Mouse (Mus musculus) adrenal gland (tissue): Measurements from ENCODE around the gene Rnf10.

Experiments
- intact Hi-C: fragments of 180-260 bp; cut with DNase I; formaldehyde crosslinking; loops from one replicate; pipeline ENCODE4 v1.15.1; 2025

Rnf10 gene

GRCm38 (mm10) chr5:115278785-115279184 lies 6.1 kb upstream of the Rnf10 start:
- intact Hi-C loops, result no loop called here

DNA sequence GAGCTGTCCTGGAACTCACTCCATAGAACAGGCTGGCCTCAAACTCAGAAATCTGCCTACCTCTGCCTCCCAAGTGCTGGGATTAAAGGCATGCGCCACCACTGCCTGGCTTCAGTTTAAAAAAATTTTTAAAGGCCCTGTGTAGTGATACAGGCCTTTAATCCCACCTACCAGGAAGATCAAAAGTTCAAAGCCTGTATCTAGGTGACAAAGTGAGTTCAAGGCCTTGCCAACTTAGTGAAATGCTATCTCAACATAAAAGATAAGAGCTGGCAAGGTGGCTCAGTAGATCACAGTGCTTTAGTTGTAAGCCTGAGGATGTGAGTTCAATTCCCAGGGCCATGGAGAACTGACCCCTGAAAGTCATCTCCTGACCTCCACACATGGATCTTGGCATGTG lies 5.4 kb upstream of the Rnf10 start:
- intact Hi-C loops, result no loop called here

DNA sequence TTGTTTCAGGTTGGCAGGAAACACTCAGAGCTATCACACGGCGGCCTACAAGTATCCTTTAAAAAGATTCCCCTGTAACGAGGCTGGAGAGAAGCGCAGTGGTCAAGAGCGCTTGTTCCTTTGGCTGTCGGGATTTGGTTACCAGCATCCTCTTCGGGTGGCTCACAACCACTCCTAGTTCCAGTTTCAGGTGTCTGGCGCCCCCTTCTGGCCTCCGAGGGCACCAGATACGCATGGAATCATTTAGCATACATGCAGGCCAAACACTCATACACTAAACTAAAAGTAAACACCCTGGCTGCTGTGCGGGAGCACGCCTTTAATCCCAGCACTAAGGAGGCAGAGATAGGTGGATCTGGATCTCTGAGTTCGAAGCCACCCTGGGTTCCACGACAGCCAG lies 3.3 kb upstream of the Rnf10 start:
- intact Hi-C loops, result no loop called here

DNA sequence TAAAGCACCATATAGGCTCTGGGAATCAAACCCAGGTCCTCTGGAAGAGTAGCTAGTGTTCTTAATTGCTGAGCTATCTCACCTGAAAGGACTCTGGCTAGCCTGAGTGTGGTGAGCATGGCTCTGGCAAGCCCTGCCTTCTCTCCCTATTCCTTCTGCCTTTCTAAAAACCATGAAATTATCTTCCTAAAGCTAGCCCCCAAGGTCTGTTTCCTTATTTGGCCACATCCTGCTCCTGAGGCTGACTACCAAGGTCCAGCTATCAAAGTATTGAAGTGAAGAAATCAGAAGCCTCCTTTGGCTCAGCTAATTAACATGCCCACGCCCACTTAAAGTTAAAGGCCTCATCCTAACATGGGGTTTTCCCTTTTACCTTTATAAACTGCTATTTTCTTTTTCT lies 2.1 kb upstream of the Rnf10 start:
- intact Hi-C loops, result loop anchor here (5.0 kb wide), 1 partner anchor 37 kb away; the partner anchor contains the start of gene Pop5

DNA sequence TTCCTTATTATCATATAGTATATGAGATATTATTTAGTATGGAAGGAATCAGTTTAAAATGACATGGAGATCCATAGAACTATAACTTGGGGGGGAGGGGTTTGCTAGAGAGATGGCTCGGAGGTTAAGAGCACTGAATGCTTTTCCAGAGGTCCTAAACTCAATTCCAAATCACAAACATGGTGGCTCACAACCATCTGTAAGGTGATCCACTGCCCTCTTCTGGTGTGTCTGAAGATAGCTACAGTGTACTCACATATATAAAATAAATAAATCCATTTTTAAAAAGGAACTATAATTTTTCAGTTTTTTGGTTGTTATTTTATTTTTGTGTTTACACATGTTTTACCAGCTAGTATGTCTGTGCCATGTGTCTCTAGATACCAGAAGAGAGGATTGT lies 1.7 kb upstream of the Rnf10 start:
- intact Hi-C loops, result loop anchor here (5.0 kb wide), 1 partner anchor 37 kb away; the partner anchor contains the start of gene Pop5

- intact Hi-C loops, result loop anchor here (5.0 kb wide), 1 partner anchor 36 kb away; the partner anchor contains the start of gene Pop5
These were observed 944 bp upstream of the Rnf10 start for GRCm38 (mm10) chr5:115273549-115274135.

GRCm38 (mm10) chr5:115271931-115272811 lies 527 bp downstream of the Rnf10 start:
- intact Hi-C loops, result loop anchor here (5.0 kb wide), 1 partner anchor 35 kb away; the partner anchor contains the start of gene Pop5

GRCm38 (mm10) chr5:115269969-115270368 lies 2.7 kb downstream of the Rnf10 start:
- intact Hi-C loops, result loop anchor here (5.0 kb wide), 1 partner anchor 33 kb away; the partner anchor contains the start of gene Pop5

DNA sequence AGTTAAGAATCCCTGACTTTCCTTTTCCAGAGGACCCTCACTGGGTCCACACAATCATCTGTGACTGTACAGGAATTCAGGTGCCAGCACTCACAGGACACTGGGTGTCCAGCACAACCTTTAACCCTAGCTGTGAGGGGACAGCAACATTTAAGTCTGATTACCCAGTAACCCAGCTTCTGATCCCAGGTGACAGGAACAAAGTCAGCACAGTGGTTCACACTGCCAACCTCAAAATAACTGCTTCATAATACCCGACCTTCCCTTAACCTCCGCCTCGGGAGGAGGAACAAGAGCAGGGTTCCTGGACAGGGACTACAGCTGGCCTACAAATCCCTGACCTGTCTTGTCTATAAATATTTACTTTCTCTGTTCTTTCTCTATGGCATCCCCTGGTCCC lies 4.4 kb downstream of the Rnf10 start:
- intact Hi-C loops, result no loop called here

DNA sequence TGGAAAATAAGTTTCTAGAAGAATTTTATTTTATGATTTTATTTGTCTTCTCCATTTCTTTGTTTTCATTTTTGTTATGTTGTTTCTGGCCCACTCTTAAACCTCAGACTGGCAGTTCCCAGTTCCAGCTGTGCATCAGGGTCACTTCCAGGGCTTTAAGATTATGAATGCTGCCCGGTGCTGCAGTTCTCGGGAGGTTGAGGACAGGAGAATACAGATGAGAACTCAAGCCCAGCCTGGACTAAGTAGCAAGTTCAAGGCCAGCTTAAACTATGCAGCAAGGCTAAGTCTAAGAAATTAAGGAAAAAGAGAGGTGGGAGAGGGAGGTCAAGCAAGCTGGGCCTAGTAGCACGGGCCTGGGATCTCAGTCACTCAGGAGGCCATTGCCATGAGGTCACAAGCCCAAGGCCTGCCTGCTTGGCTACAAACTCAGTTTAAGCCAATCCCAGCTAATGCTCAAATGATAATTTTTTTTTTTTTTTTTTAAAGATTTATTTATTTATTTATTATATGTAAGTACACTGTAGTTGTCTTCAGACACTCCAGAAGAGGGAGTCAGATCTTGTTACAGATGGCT lies 5.1 kb downstream of the Rnf10 start:
- intact Hi-C loops, result no loop called here

DNA sequence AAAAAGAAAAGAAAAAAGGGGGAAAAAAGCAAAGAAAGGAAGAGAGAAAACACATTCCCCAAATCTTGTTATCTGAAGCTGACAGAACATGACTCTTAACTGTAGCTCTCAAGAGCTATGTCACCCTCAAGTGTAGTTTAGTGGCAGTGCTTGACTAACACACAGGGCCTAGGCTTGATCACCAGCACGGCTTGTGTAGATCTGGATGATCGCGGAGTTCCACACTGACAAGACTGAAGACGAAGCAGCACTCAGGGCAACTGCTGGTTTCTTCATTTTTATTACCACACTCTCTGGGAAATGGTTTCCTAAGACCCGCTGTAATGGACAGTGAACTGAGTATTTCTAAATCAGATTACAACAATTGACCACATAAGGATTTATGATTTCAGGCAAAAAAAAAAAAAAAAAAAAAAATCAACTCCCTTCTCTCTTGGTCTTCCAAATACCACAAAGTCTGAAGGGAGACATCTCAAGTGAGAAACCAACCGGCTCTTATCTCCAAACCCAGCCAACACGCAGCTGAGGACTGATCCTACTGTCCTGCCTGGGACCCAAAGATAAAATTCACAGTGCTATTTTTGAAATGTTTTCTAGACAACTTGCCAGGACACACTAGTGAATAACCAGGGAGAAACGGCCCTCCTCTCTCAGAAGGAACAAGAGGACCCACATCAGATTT lies 5.8 kb downstream of the Rnf10 start:
- intact Hi-C loops, result no loop called here

GRCm38 (mm10) chr5:115266340-115266739 lies 6.4 kb downstream of the Rnf10 start:
- intact Hi-C loops, result no loop called here

- intact Hi-C loops, result no loop called here
These were observed 10.0 kb downstream of the Rnf10 start for GRCm38 (mm10) chr5:115262502-115263291.

GRCm38 (mm10) chr5:115261880-115262279 lies 10.8 kb downstream of the Rnf10 start:
- intact Hi-C loops, result no loop called here

DNA sequence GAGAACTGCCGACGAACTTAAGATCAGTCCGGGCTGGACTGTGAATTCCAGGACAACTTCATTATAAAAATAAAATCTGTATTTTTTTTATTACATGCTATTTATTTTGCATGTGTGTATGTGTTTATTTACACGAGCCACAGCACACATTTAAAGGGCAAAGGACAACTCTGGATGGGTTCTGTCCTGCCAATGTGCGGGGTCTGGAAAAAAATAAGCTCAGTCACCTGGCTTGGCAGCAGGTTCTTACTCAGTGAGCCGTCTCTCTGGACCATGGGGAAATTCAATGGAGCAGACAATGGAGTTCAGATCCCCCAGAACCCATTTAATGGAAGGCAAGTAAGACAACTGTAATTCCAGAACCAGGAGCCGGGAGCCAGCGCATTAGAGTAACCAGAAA lies 11.6 kb downstream of the Rnf10 start:
- intact Hi-C loops, result no loop called here

GRCm38 (mm10) chr5:115260356-115260755 lies 12.3 kb downstream of the Rnf10 start:
- intact Hi-C loops, result no loop called here

DNA sequence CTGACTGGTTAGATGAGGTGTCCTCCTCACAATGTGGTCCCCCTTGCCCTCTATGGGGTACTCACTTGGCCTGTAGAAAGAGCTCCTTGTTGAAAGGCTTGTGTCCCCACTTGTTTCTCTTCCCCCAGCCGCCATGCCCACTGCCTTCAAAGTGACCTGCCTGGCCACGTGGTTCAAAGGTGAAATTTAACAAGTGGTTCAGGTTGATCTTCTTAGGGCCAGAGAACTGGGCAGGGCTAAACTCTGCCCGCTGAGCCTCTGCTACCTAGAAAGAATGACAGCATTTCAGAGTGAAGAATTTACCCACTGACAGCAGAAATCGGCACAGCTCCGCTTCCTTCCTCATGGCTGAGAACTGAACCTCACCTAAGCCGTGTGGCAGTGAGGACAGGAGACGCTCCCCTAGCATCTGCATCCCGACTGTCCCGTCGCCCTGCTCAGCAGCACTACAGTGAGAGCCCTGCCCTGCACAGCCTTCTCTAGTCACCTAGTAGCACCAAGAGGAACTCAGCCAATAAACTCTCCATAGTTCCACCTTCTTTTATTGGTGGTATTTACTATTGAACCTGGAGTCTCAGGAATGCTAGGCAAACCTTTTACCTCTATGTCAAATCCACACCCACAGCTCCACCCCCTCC lies 15.7 kb downstream of the Rnf10 start:
- intact Hi-C loops, result no loop called here

- intact Hi-C loops, result no loop called here
These were observed 17.2 kb downstream of the Rnf10 start for GRCm38 (mm10) chr5:115255472-115255871.

- intact Hi-C loops, result loop anchor here (5.0 kb wide), 1 partner anchor 107 kb away; the partner anchor contains the start of gene Cox6a1
These were observed 32.5 kb downstream of the Rnf10 start for GRCm38 (mm10) chr5:115240191-115240590.

- intact Hi-C loops, result loop anchor here (5.0 kb wide), 1 partner anchor 34 kb away; the partner anchor contains the start of gene Rnf10
These were observed 33.9 kb downstream of the Rnf10 start for GRCm38 (mm10) chr5:115238729-115239195.
